Mouse (Mus musculus): ENCODE measurements around the gene Arl5a. TPM values are rescaled to one million over a fixed set of nuclear protein-coding genes. Genes with fewer than 3 reads are reported as not detected.

The Arl5a gene
- polyA plus RNA-seq, 1 experiment from 2014 or later, result 37.6 TPM

DNA sequence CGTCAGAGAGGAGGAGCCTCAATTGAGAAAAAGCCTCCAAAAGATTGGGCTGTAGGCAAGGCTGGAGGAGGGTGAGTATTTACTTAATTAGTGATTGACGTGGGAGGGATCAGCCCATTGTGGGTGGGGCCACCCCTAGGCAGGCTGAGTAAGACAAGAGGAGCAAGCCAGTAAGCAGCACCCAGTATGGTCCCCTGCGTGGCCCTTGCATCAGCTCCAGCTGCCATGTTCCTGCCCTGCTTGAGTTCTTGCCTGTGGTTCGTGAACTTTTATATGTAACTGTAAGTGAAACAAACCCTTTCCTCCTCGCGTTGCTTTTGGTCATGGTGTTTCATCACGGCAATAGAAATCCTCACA, 46.3 kb downstream of the Arl5a start, which contains the start of gene Neb:
Neb (minus strand) TSS at position 27 of the 357 bp plus-strand sequence.
- no peaks in the 10 kb centered on the region for H3K9me3 ChIP-seq (replicated peaks)
- no peaks in the 10 kb centered on the region for H3K4me1 ChIP-seq
- H3K27me3 ChIP-seq (replicated peaks), result no peaks in the 10 kb centered on the region
- no peak within 1 kb of the TSS for H3K9ac ChIP-seq (replicated peaks)
- no peak within 1 kb of the TSS for H3K4me3 ChIP-seq (replicated peaks)
- no peak within 1 kb of the TSS for H3K27ac ChIP-seq (replicated peaks)
- ATAC-seq (ENCODE audit: low FRiP score), result no peak
- no peak within 1 kb of the TSS for H3K4me2 ChIP-seq
- 66% methylated on average over 7 of the region's 7 CpGs for WGBS
- no peaks in the 10 kb centered on the region for H3K36me3 ChIP-seq

DNA sequence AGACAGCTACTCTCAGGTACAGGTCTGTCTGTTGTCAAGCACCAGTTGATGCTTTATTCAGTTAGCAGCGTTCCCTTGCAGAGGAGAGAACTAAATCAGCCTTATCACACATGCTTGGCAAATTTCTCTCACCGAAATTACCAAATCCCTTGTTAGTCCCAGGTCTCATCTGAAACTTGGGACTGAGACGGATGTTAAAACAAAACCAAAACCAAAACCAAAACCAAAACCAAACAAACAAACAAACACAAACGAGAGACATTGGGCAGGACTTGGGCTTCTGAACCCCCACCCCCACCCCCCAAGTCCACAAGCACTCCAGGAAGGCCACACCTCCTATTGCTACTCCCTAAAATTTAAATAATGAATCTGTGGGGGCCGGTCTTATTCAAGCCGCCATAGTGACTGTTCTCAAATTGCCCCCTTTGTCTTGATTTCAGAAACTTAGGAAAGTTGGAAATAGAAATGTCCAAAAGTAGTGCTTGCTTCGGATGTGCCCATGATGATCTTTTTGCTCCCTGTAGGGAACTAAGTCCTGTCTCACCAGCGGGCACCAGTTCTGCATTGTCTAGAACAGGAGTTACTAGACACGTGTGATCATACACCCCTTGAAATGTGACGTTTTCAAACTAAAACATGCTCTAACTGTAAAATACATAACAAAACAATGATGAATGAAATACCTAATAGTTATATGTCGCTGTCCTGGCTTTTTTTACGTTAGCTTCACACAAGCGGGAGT, 46.8 kb downstream of the Arl5a start:
- Histone ChIP-seq H3K4me3 (replicated peaks) (no peak overlapping the region), H3K27ac (replicated peaks) (no peak overlapping the region), H3K9me3 (replicated peaks) (no peaks in the 10 kb centered on the region), H3K36me3 (no peaks in the 10 kb centered on the region), H3K4me1 (no peaks in the 10 kb centered on the region), H3K27me3 (replicated peaks) (no peaks in the 10 kb centered on the region), H3K9ac (replicated peaks) (no peak overlapping the region), H3K4me2 (no peak overlapping the region)
- no peak for ATAC-seq (ENCODE audit: low FRiP score)
- WGBS, result 63% methylated on average over 13 of the region's 13 CpGs

DNA sequence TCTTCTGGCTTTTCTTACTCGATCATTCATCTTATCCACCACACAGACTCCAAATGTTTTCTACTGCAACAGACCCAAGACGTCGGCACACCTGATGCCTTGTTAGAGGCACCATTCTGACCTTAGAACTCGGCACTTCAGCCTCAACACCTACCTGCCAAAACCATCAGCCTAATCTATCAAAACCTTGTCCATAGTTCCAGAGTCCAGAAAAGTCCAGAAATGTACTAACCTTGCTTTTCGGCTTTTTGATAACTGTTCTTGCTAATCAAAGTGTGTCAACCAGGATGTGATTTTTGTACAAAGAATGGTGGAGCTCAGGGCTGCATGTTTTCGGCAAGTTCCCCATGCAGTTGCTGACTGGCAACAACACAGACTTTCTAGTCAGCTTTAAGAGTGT, 50.0 kb downstream of the Arl5a start:
- Histone ChIP-seq H3K9me3 (replicated peaks) (no peaks in the 10 kb centered on the region), H3K36me3 (no peaks in the 10 kb centered on the region), H3K4me3 (replicated peaks) (no peak overlapping the region), H3K27me3 (replicated peaks) (no peaks in the 10 kb centered on the region), H3K4me2 (no peak overlapping the region), H3K4me1 (no peaks in the 10 kb centered on the region), H3K27ac (replicated peaks) (no peak overlapping the region), H3K9ac (replicated peaks) (no peak overlapping the region)
- 93% methylated on average over 6 of the region's 6 CpGs for WGBS
- ATAC-seq (ENCODE audit: low FRiP score), result no peak

DNA sequence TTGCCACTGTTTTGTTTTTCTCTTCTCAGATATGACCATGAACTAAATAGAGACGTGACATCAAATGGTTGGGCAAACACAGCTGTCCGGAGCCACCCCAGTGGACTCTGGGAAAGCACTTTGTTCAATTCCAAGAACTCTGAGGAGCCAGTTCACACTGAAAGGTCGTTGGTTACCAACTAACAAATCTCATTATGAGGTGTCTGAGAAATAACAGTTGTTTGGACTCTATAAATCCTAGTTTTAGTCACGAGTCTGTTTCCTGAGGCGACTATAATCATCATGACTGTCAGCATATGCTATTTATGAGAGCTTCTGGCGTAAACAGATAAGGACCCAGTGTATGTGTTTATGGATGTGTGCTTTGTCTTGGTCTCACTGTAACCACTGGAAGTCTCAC, 52.2 kb downstream of the Arl5a start:
- H3K9ac ChIP-seq (replicated peaks), result no peak overlapping the region
- H3K36me3 ChIP-seq, result no peaks in the 10 kb centered on the region
- H3K9me3 ChIP-seq (replicated peaks), result no peaks in the 10 kb centered on the region
- no peak overlapping the region for H3K4me3 ChIP-seq (replicated peaks)
- no peaks in the 10 kb centered on the region for H3K4me1 ChIP-seq
- ATAC-seq (ENCODE audit: low FRiP score), result no peak
- H3K4me2 ChIP-seq, result no peak overlapping the region
- no peaks in the 10 kb centered on the region for H3K27me3 ChIP-seq (replicated peaks)
- WGBS, result 73% methylated on average over 6 of the region's 6 CpGs
- no peak overlapping the region for H3K27ac ChIP-seq (replicated peaks)

DNA sequence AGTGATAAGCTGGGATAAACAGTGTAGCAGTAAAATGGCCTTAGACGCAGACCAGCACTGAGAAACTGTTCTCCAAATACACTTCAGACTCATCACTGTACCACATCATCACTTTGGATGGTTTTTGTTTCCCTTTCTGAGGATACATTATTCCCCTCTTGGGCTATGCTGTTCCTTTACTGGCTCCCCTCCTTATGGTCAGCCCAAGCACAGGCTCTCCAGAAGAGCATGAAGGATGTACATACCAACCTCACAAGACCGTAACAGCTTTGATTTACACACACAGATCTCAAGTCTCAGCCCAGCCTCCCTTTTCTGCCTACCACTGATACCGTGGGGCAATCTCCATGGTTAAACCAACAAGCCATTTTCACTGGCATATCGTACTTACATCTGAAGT, 52.6 kb downstream of the Arl5a start:
- Histone ChIP-seq H3K4me3 (replicated peaks) (no peak overlapping the region), H3K4me2 (no peak overlapping the region), H3K27me3 (replicated peaks) (no peaks in the 10 kb centered on the region), H3K4me1 (no peaks in the 10 kb centered on the region), H3K9ac (replicated peaks) (no peak overlapping the region), H3K9me3 (replicated peaks) (no peaks in the 10 kb centered on the region), H3K27ac (replicated peaks) (no peak overlapping the region), H3K36me3 (no peaks in the 10 kb centered on the region)
- 85% methylated on average over 4 of the region's 4 CpGs for WGBS
- no peak for ATAC-seq (ENCODE audit: low FRiP score)

DNA sequence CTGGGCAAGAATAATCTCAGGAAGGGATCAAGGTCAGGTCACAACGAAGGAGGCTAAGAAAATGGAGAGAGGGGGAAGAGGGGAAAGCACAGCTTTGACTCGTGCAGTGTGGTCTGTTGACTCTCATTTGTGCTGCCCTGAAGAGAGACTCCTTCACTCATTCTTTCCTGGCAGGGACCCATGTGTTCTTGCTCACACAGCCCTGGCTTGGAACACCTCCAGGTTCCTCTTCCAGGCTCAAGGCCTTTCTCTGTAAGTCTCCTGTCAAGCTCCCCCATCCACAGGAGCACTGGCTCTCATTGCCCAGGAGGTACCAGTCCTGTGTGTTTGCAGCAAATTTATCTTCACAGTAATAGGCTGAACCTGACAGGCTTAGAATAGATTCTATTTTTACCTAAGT, 53.6 kb downstream of the Arl5a start:
- 62% methylated on average over 2 of the region's 2 CpGs for WGBS
- H3K4me3 ChIP-seq (replicated peaks), result no peak overlapping the region
- H3K9me3 ChIP-seq (replicated peaks), result no peaks in the 10 kb centered on the region
- H3K4me1 ChIP-seq, result no peaks in the 10 kb centered on the region
- no peaks in the 10 kb centered on the region for H3K27me3 ChIP-seq (replicated peaks)
- no peaks in the 10 kb centered on the region for H3K36me3 ChIP-seq
- H3K4me2 ChIP-seq, result no peak overlapping the region
- no peak overlapping the region for H3K9ac ChIP-seq (replicated peaks)
- ATAC-seq (ENCODE audit: low FRiP score), result no peak
- H3K27ac ChIP-seq (replicated peaks), result no peak overlapping the region

DNA sequence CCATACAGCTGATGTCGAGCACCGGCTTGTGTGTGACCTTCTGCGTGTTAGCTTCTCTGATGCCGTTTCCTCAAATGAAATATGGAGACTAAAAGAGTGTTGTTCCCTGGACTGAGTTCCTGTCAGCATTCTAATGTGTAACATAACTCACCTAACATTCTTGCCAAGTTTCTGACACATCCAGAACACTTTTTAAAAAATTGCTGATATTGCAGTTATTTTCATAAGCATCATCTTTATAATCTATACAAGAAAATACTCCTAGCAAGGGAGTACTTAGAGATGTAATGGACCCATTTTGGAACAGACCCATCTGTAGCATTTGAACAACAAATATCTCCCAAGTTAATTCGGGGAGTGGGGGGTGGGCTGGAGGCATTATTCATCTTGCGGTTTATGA, 55.1 kb downstream of the Arl5a start:
- no peak overlapping the region for H3K27ac ChIP-seq (replicated peaks)
- H3K27me3 ChIP-seq (replicated peaks), result no peaks in the 10 kb centered on the region
- no peak overlapping the region for H3K9ac ChIP-seq (replicated peaks)
- H3K4me1 ChIP-seq, result no peaks in the 10 kb centered on the region
- no peak overlapping the region for H3K4me2 ChIP-seq
- H3K9me3 ChIP-seq (replicated peaks), result no peaks in the 10 kb centered on the region
- no peaks in the 10 kb centered on the region for H3K36me3 ChIP-seq
- no peak for ATAC-seq (ENCODE audit: low FRiP score)
- WGBS, result 77% methylated on average over 6 of the region's 6 CpGs
- no peak overlapping the region for H3K4me3 ChIP-seq (replicated peaks)

DNA sequence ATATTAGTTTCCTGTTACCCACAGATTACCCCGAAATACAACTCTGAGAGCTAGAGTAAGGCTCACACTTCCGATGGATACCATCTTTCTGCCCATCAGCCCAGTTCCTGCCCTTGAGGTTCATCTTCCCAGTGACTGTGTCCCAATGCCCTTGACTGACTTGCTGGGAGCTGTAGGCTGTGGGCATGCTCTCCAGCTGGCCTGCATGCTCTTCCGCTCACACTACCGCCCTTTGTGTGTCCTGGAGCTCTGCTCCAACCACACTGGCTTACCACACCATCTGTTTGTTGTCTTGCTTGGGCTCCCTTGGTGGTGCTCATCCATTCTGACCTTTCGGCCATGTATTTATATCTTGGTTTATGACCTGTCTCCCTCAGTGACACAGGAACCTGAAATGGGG, 57.0 kb downstream of the Arl5a start:
- Histone ChIP-seq H3K4me3 (replicated peaks) (no peak overlapping the region), H3K27ac (replicated peaks) (no peak overlapping the region), H3K4me2 (no peak overlapping the region), H3K9me3 (replicated peaks) (no peaks in the 10 kb centered on the region), H3K27me3 (replicated peaks) (no peaks in the 10 kb centered on the region), H3K4me1 (no peaks in the 10 kb centered on the region), H3K9ac (replicated peaks) (no peak overlapping the region), H3K36me3 (no peaks in the 10 kb centered on the region)
- WGBS, result 90% methylated on average over 5 of the region's 5 CpGs
- ATAC-seq (ENCODE audit: low FRiP score), result no peak

DNA sequence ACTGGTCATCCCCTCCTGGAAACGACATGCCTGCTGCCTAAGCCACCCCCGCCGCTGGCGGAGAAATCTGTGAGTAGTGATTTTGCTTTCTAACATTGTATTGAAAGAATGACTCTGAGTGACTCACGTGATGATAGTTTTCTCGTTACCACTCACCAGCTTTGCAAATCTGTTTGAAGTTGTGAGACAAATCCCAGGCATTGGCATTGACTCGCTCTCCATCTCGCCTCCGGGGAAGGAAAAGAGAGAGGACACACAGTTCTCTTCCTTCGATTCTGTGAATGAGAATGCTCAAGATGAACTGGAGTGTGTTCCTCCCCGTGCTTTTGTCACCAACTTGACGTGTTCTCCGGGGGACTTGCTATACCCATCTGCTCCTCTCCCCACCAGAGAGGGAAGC, 57.5 kb downstream of the Arl5a start:
- Histone ChIP-seq H3K4me2 (no peak overlapping the region), H3K4me3 (replicated peaks) (no peak overlapping the region), H3K4me1 (no peaks in the 10 kb centered on the region), H3K9me3 (replicated peaks) (no peaks in the 10 kb centered on the region), H3K9ac (replicated peaks) (no peak overlapping the region), H3K27ac (replicated peaks) (no peak overlapping the region), H3K36me3 (no peaks in the 10 kb centered on the region), H3K27me3 (replicated peaks) (no peaks in the 10 kb centered on the region)
- ATAC-seq (ENCODE audit: low FRiP score), result no peak
- 76% methylated on average over 13 of the region's 13 CpGs for WGBS

DNA sequence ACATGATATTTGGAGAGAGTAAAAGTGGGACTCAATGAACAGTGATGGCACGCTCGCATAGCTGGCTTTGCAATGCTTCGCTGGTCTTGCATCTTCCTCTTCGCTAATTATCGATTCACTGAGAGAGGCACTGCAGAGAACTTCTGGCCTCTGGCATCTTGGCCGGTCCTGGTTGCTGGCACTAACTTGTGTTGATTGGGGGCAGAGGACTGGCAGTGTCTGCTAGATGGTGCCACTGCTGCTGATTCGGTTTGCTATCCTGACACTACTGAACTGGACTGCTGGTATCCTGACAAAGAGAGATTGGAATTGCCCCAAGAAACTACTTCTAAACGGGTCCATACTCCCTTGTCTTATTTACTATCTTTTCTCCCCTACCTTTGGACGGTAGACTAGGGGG, 63.6 kb downstream of the Arl5a start:
- Histone ChIP-seq H3K9me3 (replicated peaks) (no peaks in the 10 kb centered on the region), H3K36me3 (no peaks in the 10 kb centered on the region), H3K9ac (replicated peaks) (no peak overlapping the region), H3K4me1 (no peaks in the 10 kb centered on the region), H3K4me2 (no peak overlapping the region), H3K27me3 (replicated peaks) (no peaks in the 10 kb centered on the region), H3K27ac (replicated peaks) (no peak overlapping the region), H3K4me3 (replicated peaks) (no peak overlapping the region)
- WGBS, result 92% methylated on average over 9 of the region's 9 CpGs
- ATAC-seq (ENCODE audit: low FRiP score), result no peak

DNA sequence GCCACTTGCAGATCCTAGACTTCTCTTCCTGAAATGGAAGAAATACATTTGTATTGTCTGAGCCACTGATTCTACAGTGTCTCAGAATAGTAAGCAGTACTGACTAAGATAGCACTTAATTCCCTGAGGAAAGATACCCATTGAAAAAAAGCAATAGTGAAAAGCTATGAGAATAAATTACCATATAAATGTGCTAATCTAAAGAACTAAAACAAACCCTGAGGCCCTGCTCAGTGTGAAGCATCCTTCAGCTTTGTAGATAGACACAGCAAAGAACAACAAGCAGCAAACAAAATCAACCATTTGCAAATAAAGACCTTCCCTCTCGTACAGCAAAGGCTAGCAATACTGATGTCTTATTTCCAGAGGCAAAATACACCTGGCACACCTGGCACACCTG, 65.0 kb downstream of the Arl5a start:
- Histone ChIP-seq H3K27ac (replicated peaks) (0 out of 2 replicates have a peak overlapping the region, but pooled peaks have one; percentile 37), H3K9me3 (replicated peaks) (no peaks in the 10 kb centered on the region)
- ATAC-seq (ENCODE audit: low FRiP score), result peak; percentile 75

DNA sequence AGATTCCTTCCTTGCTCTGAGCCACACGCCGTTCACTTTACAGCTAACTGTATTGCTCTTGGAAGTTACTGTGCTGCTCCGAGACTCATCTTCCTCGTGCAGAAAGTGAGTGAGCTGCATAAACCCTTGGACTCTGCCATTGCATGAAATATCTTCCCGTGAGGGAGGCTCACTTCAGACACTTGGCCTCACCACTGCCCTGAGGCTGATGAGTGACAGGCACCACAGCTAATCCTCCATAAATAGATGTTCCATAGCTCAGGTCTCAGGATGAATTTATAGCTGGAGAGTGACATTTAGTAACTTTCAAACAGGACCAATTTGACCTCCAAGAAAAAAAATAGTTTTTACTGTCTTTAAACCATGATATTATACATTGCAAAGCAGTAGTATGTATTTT, 66.5 kb downstream of the Arl5a start:
- H3K27ac ChIP-seq (replicated peaks), result no peak overlapping the region
- no peaks in the 10 kb centered on the region for H3K36me3 ChIP-seq
- H3K9ac ChIP-seq (replicated peaks), result no peak overlapping the region
- H3K27me3 ChIP-seq (replicated peaks), result no peaks in the 10 kb centered on the region
- no peak overlapping the region for H3K4me3 ChIP-seq (replicated peaks)
- H3K4me1 ChIP-seq, result no peaks in the 10 kb centered on the region
- H3K9me3 ChIP-seq (replicated peaks), result no peaks in the 10 kb centered on the region
- no peak overlapping the region for H3K4me2 ChIP-seq
- no peak for ATAC-seq (ENCODE audit: low FRiP score)
- 83% methylated on average over 5 of the region's 5 CpGs for WGBS

More for the DNA sequence above, 65.0 kb downstream of the Arl5a start:
- no peaks in the 10 kb centered on the region for H3K36me3 ChIP-seq
- H3K4me3 ChIP-seq (replicated peaks), result no peak overlapping the region
- no peaks in the 10 kb centered on the region for H3K27me3 ChIP-seq (replicated peaks)
- H3K9ac ChIP-seq (replicated peaks), result no peak overlapping the region
- no peak overlapping the region for H3K4me2 ChIP-seq
- H3K4me1 ChIP-seq, result no peaks in the 10 kb centered on the region
- WGBS, result 30% methylated on average over 1 of the region's 1 CpGs
